Mouse (Mus musculus) megakaryocyte, embryonic 14.5 days (primary cell): ENCODE measurements at regions not wholly inside any gene's neighbourhood (a gene's known extent, or its start where the extent isn't known, plus 50 kb on each side); places are given as distances from the start of the nearest gene placed in this dataset.

Experiments
- FLI1 ChIP-seq: IDR thresholded peaks from 2 replicates; pipeline ENCODE4 v1.6.1; 2012; ENCODE audit warnings: low read length, inconsistent platforms, mixed read lengths
- GATA1 ChIP-seq: IDR thresholded peaks from 3 replicates; pipeline ENCODE4 v1.6.1; 2012; ENCODE audit warnings: mixed read lengths, low read length, inconsistent platforms, borderline replicate concordance

DNA sequence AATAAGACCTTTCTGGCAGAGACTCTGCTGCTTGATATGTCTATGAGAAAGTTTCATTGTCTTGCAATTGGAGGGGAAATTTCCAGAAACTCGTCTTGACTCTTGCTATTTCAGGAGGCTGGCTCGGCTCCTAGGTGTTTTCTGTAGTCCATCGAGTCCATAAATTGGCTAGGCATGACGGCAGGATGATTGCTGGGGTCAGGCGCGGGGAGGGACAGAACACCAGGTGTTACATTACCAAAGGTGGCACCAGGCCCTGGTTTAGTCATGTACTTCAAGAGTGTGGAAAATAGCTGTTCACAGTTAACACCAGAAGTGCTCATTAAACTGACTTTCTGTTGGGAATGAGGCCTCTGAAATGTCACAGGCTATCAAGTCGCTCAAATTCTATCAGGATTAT lies 151.7 kb downstream of the Tex36 start:
- TF ChIP-seq FLI1, result no peak
- TF ChIP-seq GATA1, result no peak
